Mouse (Mus musculus): ENCODE data around the gene Nolc1. TPM values are rescaled to one million over a fixed set of nuclear protein-coding genes. Genes with fewer than 3 reads are reported as not detected.

The Nolc1 gene
- total RNA-seq (2022): 10 to 100 TPM; 17.4 to 21.4 (median 20.1) TPM

GRCm38 (mm10) chr19:46075616-46076607 lies at the start of gene Nolc1:
Gene Nolc1 (plus strand): TSS chr19:46075863.
- peak; percentile 98 for DNase-seq (ENCODE audit: low spot score in 2 of 2)

DNA sequence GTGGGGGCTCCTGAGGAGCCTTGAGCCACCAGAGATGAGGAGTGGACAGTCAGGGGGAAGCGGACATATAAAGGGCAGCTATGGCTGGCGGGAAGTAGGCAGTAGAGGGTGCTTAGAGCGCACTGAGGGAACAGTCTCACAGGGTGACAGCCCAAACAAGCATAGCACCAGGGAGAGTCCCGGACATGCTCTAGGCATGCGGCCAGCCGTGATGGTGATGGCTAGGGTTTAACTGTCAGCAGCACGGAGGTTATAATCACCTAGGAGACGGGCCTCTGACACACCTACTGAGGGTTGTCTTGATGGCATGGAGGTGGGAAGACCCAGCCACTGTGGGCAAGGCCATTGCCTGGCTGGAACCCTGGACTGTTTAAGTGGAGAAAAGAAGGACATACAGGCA lies 49.1 kb upstream of the Nolc1 start:
- no peak for DNase-seq (ENCODE audit: low spot score in 2 of 2)

DNA sequence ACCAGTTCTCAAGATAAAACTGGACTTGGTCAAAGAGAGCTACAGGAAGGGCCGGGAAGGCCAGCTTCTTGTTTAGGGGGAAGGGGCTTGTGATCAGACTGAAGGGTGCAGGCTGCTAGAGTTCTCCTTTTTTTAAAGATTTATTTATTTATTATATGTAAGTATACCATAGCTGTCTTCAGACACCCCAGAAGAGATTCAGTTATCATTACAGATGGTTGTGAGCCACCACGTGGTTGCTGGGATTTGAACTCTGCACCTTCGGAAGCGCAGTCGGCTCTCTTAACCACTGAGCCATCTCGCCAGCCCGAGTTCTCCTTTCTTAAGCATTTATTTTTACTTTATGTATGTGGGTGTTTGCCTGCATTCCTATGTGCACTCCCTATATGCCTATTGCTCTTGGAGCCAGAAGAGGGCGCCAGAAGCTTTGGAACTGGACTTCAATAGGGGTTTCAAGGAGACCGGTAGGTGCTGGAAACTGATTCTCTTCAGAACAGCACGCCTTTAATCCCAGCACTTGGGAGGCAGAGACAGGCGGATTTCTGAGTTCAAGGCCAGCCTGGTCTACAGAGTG lies 46.8 kb upstream of the Nolc1 start:
- DNase-seq (ENCODE audit: low spot score in 2 of 2): no peak

GRCm38 (mm10) chr19:46029652-46030051 lies 46.0 kb upstream of the Nolc1 start:
- no peak for DNase-seq (ENCODE audit: low spot score in 2 of 2)

DNA sequence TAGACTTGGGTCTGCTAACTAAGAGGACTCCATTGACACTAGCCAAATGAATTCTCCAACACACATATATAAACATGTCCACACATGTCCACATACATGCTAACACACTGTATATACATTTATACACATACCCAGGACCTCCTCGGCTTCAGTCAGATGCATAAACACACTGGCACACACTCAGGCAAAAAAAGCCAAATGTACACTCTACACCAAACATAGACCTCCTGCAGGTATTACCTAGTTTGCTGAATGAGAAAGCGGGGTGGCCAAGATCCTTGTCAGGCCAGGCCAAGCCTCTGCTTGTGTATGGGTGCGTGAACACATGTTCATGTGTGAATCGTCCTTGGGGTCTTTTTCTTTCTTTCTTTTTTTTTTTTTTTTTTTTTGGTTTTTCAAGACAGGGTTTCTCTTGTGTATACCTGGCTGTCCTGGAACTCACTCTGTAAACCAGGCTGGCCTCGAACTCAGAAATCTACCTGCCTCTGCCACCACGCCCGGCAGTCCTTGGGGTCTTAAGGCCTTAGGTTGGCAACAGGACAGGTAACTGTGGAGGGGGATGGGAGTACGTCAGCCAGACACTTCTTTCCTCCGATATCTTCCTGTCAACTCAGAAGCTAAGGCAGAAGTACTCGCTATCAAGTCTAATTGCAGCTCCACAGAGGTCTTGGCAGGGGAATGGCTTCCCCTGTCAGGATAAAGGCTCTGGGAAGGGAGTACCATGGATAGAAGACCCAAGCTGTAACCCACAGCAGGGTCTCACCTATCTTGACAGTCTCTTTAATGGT lies 45.3 kb upstream of the Nolc1 start:
- no peak for DNase-seq (ENCODE audit: low spot score in 2 of 2)

DNA sequence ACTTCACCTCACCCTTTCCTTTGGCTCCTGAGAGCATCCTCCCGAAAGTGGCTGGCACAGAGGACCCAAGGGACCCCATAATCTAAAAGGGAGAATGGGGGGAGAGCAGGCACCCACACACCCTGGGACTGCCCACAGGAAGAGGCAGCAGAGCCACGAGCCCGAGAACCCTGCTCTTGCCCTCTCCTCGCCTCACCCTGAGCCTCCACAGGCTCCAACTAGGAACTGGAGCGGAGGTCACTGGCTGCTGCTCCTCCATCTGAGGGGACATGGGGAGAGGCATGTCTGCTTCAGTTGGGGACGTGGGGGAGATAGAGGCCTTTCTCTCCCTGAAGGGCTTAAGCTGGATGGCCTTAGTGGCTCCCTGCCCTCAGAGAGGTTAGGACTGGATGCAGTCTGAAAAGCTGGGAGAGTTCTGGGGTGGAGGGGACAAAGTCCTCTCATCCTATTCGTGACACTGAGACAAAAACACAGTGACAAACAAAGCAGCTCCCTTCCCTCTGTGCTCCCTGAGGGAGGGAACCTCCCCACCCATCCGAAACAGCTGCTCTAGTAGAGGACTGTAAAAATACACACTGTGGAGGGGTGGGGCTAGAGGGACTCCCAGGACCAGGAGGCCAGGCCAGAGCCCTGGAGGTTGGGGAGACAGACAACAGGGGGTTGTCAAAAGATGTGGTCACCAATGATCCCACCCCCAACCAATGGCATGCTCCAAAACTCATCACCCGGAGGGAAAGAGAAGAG lies 43.8 kb upstream of the Nolc1 start:
- DNase-seq (ENCODE audit: low spot score in 2 of 2): no peak

- no peak for DNase-seq (ENCODE audit: low spot score in 2 of 2)
Observed at GRCm38 (mm10) chr19:46032731-46033510, 42.7 kb upstream of the Nolc1 start.

DNA sequence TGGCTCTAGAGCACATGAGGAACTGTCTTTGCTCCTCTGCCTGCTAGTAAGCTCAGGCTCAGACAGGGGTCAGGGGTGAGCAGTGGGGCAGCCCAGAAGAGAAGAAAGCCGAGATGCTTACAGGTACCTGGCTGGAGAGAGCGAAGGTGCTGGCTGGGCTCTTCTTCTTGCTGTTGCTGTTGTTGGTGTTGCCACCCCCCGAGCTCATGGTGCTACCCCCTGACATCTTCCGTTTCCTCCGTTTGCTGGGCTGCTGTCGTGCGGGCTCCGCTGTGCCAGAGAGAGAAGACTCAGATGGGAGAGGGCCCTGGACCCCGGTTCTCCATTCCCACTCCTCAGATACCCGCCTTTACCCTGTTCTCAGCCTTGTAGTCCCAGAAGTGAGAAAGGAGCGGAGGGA lies 41.8 kb upstream of the Nolc1 start:
- DNase-seq (ENCODE audit: low spot score in 2 of 2): no peak

DNA sequence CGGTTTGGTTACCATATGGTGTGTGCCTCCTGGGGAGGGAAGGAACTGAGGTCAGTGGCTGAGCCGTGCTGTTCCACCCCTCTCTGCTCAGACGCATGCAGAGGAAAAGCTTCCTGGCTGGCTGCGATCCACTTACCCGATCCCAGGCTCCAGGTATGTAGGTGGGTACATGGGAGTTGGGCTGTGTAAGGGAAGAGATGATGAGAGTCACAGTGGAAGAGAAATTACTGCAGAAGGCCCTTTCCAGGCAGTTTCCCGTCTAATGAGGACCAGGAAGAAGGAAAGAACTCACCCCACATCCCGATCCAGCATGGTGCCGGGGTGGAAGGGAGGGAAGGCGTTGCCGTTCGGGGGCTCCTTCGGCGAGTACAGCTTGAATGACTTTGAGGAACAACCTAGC lies 39.7 kb upstream of the Nolc1 start:
- DNase-seq (ENCODE audit: low spot score in 2 of 2): no peak

DNA sequence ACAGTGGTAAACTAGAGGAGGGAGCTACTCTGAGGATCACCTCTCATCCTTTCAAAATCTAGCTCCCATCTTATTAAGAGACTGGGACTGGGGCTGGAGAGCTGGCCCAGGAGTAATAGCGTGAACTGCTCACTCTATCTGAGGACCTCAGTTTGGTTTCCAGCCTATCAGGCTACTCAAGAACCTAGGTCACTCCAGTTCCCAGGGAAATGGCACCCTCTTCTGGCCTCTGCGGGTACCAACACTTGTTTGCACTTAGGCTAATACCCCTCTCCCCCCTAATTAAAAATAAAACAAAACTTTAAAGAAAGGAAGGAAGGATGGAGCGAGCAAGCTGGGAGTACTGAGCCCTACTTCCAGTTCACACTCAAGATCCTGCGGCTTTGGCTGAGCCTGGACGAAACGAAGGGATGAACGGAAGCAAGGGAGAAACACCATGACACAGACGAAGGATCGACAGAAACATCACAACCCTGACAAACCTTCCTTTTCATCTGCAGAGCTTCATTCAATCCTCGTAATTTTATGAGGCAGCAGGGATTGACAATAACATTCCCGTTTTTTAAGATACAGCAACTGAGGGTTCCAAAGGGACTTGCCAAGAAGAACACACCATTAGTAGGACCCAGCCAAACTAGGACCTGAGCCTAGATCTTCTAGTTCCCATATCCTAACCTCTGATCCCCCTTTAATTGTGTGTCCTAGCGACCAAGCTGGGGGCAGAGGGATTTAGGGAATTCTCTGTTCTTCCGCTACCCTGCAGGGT lies 39.0 kb upstream of the Nolc1 start:
- no peak for DNase-seq (ENCODE audit: low spot score in 2 of 2)

DNA sequence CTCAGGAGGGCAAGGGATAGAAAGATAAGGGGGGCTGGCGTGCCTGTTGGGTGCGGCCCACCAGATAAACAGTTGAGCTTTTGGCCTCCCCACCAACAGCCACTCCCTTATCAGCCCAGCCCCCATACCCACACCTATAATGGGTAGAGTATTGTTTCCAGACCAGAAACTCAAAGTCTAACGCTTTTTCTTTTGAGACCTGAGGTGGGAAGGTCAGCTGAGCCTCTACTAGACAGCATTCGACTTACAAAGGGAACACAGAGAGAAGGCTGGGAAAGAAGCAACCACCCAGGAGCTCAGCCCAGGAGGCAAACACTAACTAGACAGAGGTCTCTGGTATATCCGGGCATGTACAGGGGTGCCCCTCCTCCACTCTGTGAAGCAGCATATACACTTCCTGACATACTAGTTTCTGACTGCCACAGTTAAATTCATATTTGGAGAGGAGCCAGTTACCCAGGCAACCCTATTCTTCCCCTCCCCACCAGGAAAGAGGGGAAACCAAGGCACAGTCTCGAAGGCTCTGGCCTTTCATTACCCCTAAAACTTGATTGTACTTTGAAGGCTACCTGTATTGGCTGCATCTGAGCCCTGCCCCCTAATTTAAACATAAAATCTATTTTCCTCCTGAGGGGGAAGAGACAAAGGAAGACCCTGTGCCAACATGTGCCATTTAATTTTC lies 38.3 kb upstream of the Nolc1 start:
- DNase-seq (ENCODE audit: low spot score in 2 of 2): no peak

DNA sequence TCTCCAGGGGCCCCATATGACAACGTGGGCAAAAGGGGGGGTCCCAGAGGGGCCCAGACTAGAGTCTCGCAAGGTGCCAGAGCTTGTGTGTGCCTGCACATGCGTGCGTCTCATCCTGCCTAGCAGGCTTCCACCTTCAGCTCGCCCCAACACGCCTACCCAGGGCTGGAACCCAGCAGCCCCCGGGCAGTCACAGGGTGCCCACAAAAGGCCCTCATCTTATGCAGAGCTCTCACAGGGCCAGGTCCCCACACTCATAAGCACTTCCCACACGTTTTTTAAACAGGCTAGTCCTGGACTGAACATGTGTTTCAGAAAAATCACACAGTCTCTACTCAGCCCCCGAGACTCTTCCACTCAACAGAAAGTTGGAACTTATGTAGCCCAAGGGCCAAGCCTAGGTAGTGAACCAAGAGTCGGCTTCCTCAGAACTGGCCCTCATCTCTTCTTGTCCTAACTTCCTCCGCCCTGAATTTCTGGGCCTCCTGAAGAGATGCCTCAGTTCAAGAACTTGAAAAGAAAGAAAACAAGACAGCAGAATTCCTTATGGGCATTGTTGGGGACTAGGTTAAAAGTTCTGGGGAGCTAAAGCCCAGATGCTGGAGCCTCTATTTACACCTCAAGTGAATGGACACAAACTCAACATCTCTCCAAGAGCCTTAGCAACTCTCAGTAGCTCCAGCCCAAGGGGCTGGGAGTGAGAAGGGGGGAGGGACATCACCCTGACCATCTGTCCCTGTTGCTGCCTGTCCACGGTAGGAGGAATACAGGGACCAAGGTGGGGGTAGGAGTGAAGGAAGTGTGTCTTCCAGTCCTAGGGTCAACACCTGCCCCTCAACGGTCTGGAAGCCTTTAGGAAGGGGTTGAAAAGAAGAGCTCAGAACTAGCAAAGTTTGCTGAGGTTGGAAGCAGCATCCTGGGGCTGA lies 37.5 kb upstream of the Nolc1 start:
- no peak for DNase-seq (ENCODE audit: low spot score in 2 of 2)

DNA sequence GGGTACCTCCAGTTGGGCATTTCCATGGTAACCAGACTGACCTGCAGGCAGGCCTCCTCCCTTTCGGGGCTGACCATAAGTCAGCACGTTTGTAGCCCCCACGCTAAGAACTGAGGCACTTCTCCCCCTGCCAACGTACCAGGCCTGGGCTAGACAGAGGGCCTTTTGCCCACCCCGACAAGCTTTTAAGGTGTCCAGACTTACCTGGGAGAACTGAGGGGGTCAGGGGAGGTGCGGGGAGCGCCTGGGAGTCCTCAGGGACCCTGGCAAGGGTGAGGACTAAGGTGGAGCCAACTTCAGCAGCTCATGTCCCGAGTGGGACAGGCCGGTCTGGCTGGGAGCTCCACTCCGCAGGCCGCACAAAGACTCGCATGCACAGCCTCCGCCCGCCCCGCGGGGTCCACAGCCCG lies 36.8 kb upstream of the Nolc1 start:
- DNase-seq (ENCODE audit: low spot score in 2 of 2): no peak

DNA sequence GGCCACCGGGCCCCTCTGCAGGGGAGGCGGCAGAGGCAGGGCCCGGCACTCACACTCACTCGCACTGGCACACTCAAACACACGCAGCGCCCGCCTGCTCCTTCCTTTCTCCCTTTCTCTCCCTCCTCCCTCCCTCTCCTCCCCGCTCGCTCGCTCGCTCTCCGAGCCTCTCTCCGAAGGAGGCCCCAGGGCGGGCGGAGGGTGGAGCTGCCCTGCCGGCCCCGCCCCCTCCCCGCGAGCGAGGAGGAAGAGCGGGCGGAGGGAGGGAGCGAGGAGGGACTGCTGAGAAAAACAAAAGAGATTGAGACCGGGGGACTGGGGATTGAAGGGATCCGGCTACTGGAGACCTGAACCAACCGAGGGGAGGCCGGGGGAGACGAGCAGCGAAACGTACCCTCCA lies 36.2 kb upstream of the Nolc1 start:
- DNase-seq (ENCODE audit: low spot score in 2 of 2): peak; percentile 65 to 75

- no peak for DNase-seq (ENCODE audit: low spot score in 2 of 2)
Observed at GRCm38 (mm10) chr19:46040149-46040902, 35.3 kb upstream of the Nolc1 start.

DNA sequence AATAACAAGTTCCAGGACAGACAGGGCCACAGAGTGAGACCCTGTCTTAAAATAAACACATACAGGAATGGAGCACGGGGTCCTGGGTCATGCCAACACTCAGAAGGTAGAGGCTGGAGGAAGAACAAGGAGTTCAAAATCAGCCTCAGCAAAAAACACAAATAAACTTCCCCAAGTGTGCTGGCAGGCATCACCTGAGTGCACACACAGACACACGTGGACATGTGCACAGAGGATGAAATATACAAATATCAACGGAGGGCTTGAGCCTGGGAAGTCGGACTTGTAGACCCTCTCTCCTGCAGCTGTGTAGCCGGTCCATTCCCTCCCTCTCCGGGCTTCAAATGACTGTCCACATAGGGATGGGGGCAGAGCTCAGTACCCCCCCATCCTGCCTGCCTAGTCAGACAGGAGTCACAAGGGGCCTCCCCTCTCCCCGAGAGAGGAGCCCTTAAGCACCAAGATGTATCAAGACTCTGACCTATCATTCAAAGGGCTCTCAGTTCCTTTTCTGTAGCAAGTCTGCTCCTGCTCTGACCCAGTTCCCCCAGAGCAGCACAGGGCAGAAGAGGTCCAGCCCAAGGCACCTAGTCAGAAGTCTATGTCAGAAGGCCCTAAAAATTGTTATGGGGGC lies 34.2 kb upstream of the Nolc1 start:
- no peak for DNase-seq (ENCODE audit: low spot score in 2 of 2)

All from gastrocnemius, adult 8-10 months (tissue).